Mouse (Mus musculus) heart, adult 2 months (tissue): ENCODE results near the gene Tesc.

ENCODE experiments used
- CTCF ChIP-seq: fragments of 200-600 bp; IDR thresholded peaks from 2 replicates; pipeline ENCODE4 v1.8.1; 2022; ENCODE audit warnings: antibody characterized with exemption, mild to moderate bottlenecking, moderate library complexity
- EP300 ChIP-seq: fragments of 200-500 bp; IDR thresholded peaks from 2 replicates; pipeline ENCODE4 v1.6.1; 2011; ENCODE audit warnings: low read depth, low read length, control low read depth; ENCODE audit not compliant: insufficient read depth

DNA sequence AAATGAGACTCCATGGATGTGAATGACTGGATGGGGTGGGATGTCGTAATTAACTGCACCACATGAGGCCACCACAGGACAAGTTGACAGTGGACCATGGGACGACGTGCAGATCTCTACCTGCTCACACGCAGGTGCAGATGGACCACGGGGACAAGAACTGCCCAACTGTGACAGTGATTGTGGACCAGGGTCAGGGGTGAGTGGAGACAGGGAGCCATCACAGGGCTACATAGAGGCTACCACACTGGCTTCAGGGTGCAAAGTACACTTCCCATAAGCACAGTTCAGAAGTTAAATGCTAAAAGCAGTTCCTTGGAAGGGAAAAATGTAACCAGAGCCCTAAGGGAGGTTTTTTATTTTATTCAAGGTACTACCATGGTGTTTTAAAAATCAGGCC, 44.2 kb downstream of the Tesc start:
- TF ChIP-seq CTCF = no peak
- no peak for TF ChIP-seq EP300
